Mouse (Mus musculus) midbrain, postnatal 0 days (tissue): ENCODE data around the gene Ccdc153. TPM values are rescaled to one million over a fixed set of nuclear protein-coding genes. Genes with fewer than 3 reads are reported as not detected.

Experiments used
- ATAC-seq: fragments of 200-750 bp; cut with Nextera tagmentation; 2 replicates; pipeline ENCODE4 v1.8.0; 2017; ENCODE audit warnings: moderate number of reproducible peaks, mild to moderate bottlenecking, moderate TSS enrichment, moderate library complexity; ENCODE audit not compliant: low FRiP score
- DNase-seq: peaks from one replicate; pipeline ENCODE4 v3.0.0-alpha.2; 2015; ENCODE audit warnings: low spot score
- H3K27ac ChIP-seq: fragments of 300-500 bp; sonication (generic); 2 replicates; pipeline ENCODE4 v1.5.1; 2014; ENCODE audit warnings: low read depth, mild to moderate bottlenecking, low read length, mixed read lengths
- H3K27me3 ChIP-seq: fragments of 300-500 bp; sonication (generic); 2 replicates; pipeline ENCODE4 v1.6.1; 2014; ENCODE audit warnings: low read length, control low read depth, mixed read lengths; ENCODE audit not compliant: insufficient read depth
- H3K36me3 ChIP-seq: fragments of 300-500 bp; sonication (generic); 2 replicates; pipeline ENCODE4 v1.6.1; 2014; ENCODE audit warnings: low read length, control low read depth, mixed read lengths; ENCODE audit not compliant: insufficient read depth
- H3K4me1 ChIP-seq: fragments of 300-500 bp; sonication (generic); 2 replicates; pipeline ENCODE4 v1.6.1; 2014; ENCODE audit warnings: mild to moderate bottlenecking, control low read depth, antibody characterized with exemption, low read length, mixed read lengths; ENCODE audit not compliant: insufficient read depth
- H3K4me2 ChIP-seq: fragments of 300-500 bp; sonication (generic); 2 replicates; pipeline ENCODE4 v1.6.1; 2014; ENCODE audit warnings: low read depth, mild to moderate bottlenecking, low read length, mixed read lengths; ENCODE audit not compliant: poor library complexity, severe bottlenecking
- H3K4me3 ChIP-seq: fragments of 300-500 bp; sonication (generic); 2 replicates; pipeline ENCODE4 v1.5.1; 2014; ENCODE audit warnings: low read depth, mild to moderate bottlenecking, low read length, moderate library complexity
- H3K9ac ChIP-seq: fragments of 300-500 bp; sonication (generic); replicated peaks from 2 replicates; pipeline ENCODE4 v1.6.1; 2014; ENCODE audit warnings: mild to moderate bottlenecking, low read length, moderate library complexity, mixed read lengths; ENCODE audit not compliant: poor library complexity, severe bottlenecking
- H3K9me3 ChIP-seq: fragments of 300-500 bp; sonication (generic); 2 replicates; pipeline ENCODE4 v1.6.1; 2016; ENCODE audit warnings: low read length, control low read depth
- CTCF ChIP-seq: IDR thresholded peaks from 2 replicates; pipeline ENCODE4 v1.5.1; 2016; ENCODE audit warnings: antibody characterized with exemption, mild to moderate bottlenecking
- whole genome bisulfite sequencing: fragments of 180-500 bp; shearing (Covaris S2); extraction: QIAGEN DNeasy Blood & Tissue Kit; methylation state at CpG from one replicate; pipeline ENCODE4 v1.1.7; 2014; 5-methylcytosine and 5-hydroxymethylcytosine counted together
- polyA plus RNA-seq: library from polyadenylated mRNA; unstranded; fragments of >200 nt; fragmentation: Nextera tagmentation; extraction: Ambion mirVana; gene quantifications from 2 replicates; pipeline ENCODE4 v1.2.1, GENCODE M21; 2015
- total RNA-seq: library from RNA; depleted of rRNA; stranded (reverse); fragments of >200 nt; gene quantifications from 2 replicates; pipeline ENCODE4 v1.2.3, GENCODE M21; 2014

The Ccdc153 gene
- total and polyA plus RNA-seq, 2 experiments from 2014 or later, result 2.7 to 6.1 TPM

GRCm38 (mm10) chr9:44213538-44213937 lies 26.9 kb upstream of the Ccdc153 start:
- 92% methylated on average over 14 of the region's 14 CpGs for WGBS
- TF ChIP-seq CTCF, result no peak

DNA sequence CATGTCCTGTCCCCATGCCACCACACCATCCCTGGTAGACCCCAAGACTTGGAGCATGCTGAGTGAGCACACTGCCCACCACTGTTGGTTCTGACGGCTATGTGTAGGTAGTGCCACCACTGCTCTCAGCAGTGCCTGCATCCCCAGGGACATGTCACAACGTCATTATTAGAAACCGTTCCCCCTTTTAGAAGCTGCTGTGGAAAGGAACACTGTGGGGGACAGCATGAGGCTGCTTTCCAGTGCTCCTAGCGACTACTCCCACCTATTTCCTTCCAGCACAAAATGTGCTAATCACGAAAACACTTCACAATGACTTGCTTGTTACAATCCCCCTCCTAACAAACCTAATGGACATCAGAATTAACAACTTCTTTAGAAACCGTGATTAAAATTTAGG lies 14.5 kb upstream of the Ccdc153 start:
- DNase-seq (peak; percentile 22), ATAC-seq (no peak)
- Histone ChIP-seq H3K36me3 (no peaks in the 10 kb centered on the region), H3K9me3 (no peaks in the 10 kb centered on the region), H3K4me1 (no peaks in the 10 kb centered on the region), H3K27me3 (no peaks in the 10 kb centered on the region), H3K4me3 (no peak overlapping the region), H3K9ac (no peak overlapping the region), H3K27ac (no peak overlapping the region), H3K4me2 (no peak overlapping the region)
- 50% methylated on average over 6 of the region's 6 CpGs for WGBS
- no peak for TF ChIP-seq CTCF

More at GRCm38 (mm10) chr9:44213538-44213937, 26.9 kb upstream of the Ccdc153 start:
- Histone ChIP-seq H3K9me3 (no peaks in the 10 kb centered on the region), H3K36me3 (no peaks in the 10 kb centered on the region), H3K27ac (no peak overlapping the region), H3K4me1 (no peaks in the 10 kb centered on the region), H3K9ac (no peak overlapping the region), H3K4me2 (no peak overlapping the region), H3K4me3 (no peak overlapping the region), H3K27me3 (no peaks in the 10 kb centered on the region)
- DNase-seq (no peak), ATAC-seq (no peak)

DNA sequence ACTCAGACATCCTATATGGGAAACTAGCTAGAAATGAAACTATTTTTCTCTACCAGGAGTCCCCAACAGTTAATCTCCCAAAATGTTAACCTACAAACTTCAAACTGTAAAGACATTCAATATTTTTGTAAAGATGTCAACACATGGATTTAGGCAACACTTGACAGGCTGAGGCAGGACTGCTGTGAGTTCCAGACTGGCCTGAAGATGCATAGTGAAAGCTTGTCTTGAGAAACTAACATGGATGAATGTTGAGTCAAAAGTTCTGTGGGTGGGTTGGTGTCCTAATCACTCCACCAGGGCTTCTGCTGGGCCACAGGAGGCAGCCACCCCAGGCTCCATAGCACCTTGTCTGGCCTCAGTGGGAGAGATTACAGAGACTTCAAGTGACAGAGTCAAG lies 8.9 kb upstream of the Ccdc153 start:
- Histone ChIP-seq H3K9ac (no peak overlapping the region), H3K4me1 (no peaks in the 10 kb centered on the region; the same call in 1 of the 2 replicates), H3K27ac (no peak overlapping the region), H3K4me2 (peak overlapping the region; percentile 83), H3K9me3 (no peaks in the 10 kb centered on the region), H3K27me3 (no peaks in the 10 kb centered on the region), H3K36me3 (no peaks in the 10 kb centered on the region), H3K4me3 (no peak overlapping the region)
- no peak for TF ChIP-seq CTCF
- no peak for DNase-seq
- ATAC-seq, result no peak

- peak overlapping the region; percentile 90 for H3K27ac ChIP-seq
- no peak for TF ChIP-seq CTCF
- DNase-seq, result peak; percentile 50
- H3K36me3 ChIP-seq, result no peaks in the 10 kb centered on the region
- WGBS, result under 1% methylated on average over 40 of the region's 40 CpGs
- ATAC-seq, result peak; percentile 76
- H3K9me3 ChIP-seq, result no peaks in the 10 kb centered on the region
- peak overlapping the region; percentile 83 for H3K4me2 ChIP-seq
- H3K27me3 ChIP-seq, result no peaks in the 10 kb centered on the region
- peak overlapping the region; percentile 84 for H3K9ac ChIP-seq
- peak overlapping the region; percentile 81 for H3K4me3 ChIP-seq
- H3K4me1 ChIP-seq, result no peaks in the 10 kb centered on the region; the same call in 1 of the 2 replicates
These were observed 7.3 kb upstream of the Ccdc153 start for GRCm38 (mm10) chr9:44233021-44233801.

- TF ChIP-seq CTCF, result peak; percentile 99
- Histone ChIP-seq H3K4me3 (peak within 1 kb of the TSS; percentile 81), H3K4me2 (peak within 1 kb of the TSS; percentile 83), H3K27ac (peak within 1 kb of the TSS; percentile 90), H3K9ac (peak within 1 kb of the TSS; percentile 84), H3K9me3 (no peaks in the 10 kb centered on the region), H3K36me3 (no peaks in the 10 kb centered on the region), H3K4me1 (no peaks in the 10 kb centered on the region; the same call in 1 of the 2 replicates), H3K27me3 (no peaks in the 10 kb centered on the region)
- peak; percentile 96 for ATAC-seq
- WGBS, result under 1% methylated on average over 66 of the region's 76 CpGs
- DNase-seq, result peak; percentile 98
These were observed 6.5 kb upstream of the Ccdc153 start, which contains the start of gene Cbl for GRCm38 (mm10) chr9:44233802-44234478. TSS of gene Cbl (minus strand) at chr9:44234049.
